Mouse (Mus musculus): ENCODE data around the gene Nrxn3.

Nrxn3 gene

GRCm38 (mm10) chr12:89711791-89712190, 989.1 kb downstream of the Nrxn3 start:
- CTCF ChIA-PET = no interaction called here

- CTCF ChIA-PET = no interaction called here
Measured at GRCm38 (mm10) chr12:89719194-89720080, 996.8 kb downstream of the Nrxn3 start.

GRCm38 (mm10) chr12:89720945-89721344, 998.3 kb downstream of the Nrxn3 start:
- CTCF ChIA-PET = no interaction called here

GRCm38 (mm10) chr12:89722462-89722861, 999.8 kb downstream of the Nrxn3 start:
- CTCF ChIA-PET = no interaction called here

GRCm38 (mm10) chr12:89724048-89724447, 1001.4 kb downstream of the Nrxn3 start:
- CTCF ChIA-PET = no interaction called here

GRCm38 (mm10) chr12:89742326-89742725, 1019.6 kb downstream of the Nrxn3 start:
- CTCF ChIA-PET = no interaction called here

- CTCF ChIA-PET = no interaction called here
Measured at GRCm38 (mm10) chr12:89742796-89743195, 1020.1 kb downstream of the Nrxn3 start.

GRCm38 (mm10) chr12:89764191-89765082, 1041.8 kb downstream of the Nrxn3 start:
- CTCF ChIA-PET = no interaction called here

GRCm38 (mm10) chr12:89765179-89765578, 1042.5 kb downstream of the Nrxn3 start:
- CTCF ChIA-PET = no interaction called here

- CTCF ChIA-PET = no interaction called here
Measured at GRCm38 (mm10) chr12:89788794-89789193, 1066.1 kb downstream of the Nrxn3 start.

GRCm38 (mm10) chr12:89789981-89790380, 1067.3 kb downstream of the Nrxn3 start:
- CTCF ChIA-PET = no interaction called here

- CTCF ChIA-PET = no interaction called here
Measured at GRCm38 (mm10) chr12:89791829-89792228, 1069.2 kb downstream of the Nrxn3 start.

GRCm38 (mm10) chr12:89794741-89795140, 1072.1 kb downstream of the Nrxn3 start:
- CTCF ChIA-PET = no interaction called here

- CTCF ChIA-PET = no interaction called here
Measured at GRCm38 (mm10) chr12:89808217-89808616, 1085.5 kb downstream of the Nrxn3 start.

GRCm38 (mm10) chr12:89810146-89810545, 1087.5 kb downstream of the Nrxn3 start:
- CTCF ChIA-PET = no interaction called here

- CTCF ChIA-PET = no interaction called here
Measured at GRCm38 (mm10) chr12:89811815-89812549, 1089.3 kb downstream of the Nrxn3 start.

- CTCF ChIA-PET = no interaction called here
Measured at GRCm38 (mm10) chr12:89812550-89813207, 1090.0 kb downstream of the Nrxn3 start.

- CTCF ChIA-PET = no interaction called here
Measured at GRCm38 (mm10) chr12:89813294-89813693, 1090.6 kb downstream of the Nrxn3 start.

- CTCF ChIA-PET = no interaction called here
Measured at GRCm38 (mm10) chr12:89813718-89814117, 1091.0 kb downstream of the Nrxn3 start.

- CTCF ChIA-PET = no interaction called here
Measured at GRCm38 (mm10) chr12:89814536-89814935, 1091.9 kb downstream of the Nrxn3 start.

- CTCF ChIA-PET = no interaction called here
Measured at GRCm38 (mm10) chr12:89817072-89817773, 1094.5 kb downstream of the Nrxn3 start.
